Mouse (Mus musculus): ENCODE data around the gene Foxi2.

The Foxi2 gene

DNA sequence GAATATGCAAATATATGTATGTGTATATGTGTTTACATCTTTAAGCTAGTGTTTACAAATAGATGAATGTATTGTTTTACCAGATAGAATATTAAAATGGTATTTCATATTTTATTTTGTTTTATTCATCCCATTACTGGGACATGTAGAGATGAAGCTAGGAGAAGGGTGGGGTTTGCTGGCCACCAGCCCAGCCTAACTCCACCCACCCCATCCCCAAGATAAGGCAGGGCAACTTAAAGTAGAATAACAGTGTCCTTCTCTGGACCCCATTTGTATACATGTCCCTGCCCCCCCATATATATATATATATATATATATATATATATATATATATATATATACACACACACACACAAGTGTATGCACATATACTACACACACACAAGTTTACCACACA is 14.9 kb upstream of the Foxi2 start:
- H3K4me1 ChIP-seq (replicated peaks; ENCODE audit: low read depth, low read length): no peaks in the 10 kb centered on the region; the same call in 1 of the 2 replicates
- H3K4me3 ChIP-seq (replicated peaks; ENCODE audit: low read length): no peak overlapping the region
- H3K27me3 ChIP-seq (ENCODE audit: insufficient read depth, low read length): peaks cover 12% of the 10 kb centered on the region; the same call in 1 of the 2 replicates
- H3K36me3 ChIP-seq (ENCODE audit: insufficient read depth, low read length): no peaks in the 10 kb centered on the region
- TF ChIP-seq CTCF (conservative IDR thresholded peaks at IDR 0.05; ENCODE audit: low read length) (no peak), NANOG (IDR thresholded peaks at IDR 0.05; ENCODE audit: borderline replicate concordance, low read length) (no peak), POU5F1 (IDR thresholded peaks at IDR 0.05; ENCODE audit: borderline replicate concordance, low read length) (no peak)
- H3K9me3 ChIP-seq (ENCODE audit: low read length): no peaks in the 10 kb centered on the region

DNA sequence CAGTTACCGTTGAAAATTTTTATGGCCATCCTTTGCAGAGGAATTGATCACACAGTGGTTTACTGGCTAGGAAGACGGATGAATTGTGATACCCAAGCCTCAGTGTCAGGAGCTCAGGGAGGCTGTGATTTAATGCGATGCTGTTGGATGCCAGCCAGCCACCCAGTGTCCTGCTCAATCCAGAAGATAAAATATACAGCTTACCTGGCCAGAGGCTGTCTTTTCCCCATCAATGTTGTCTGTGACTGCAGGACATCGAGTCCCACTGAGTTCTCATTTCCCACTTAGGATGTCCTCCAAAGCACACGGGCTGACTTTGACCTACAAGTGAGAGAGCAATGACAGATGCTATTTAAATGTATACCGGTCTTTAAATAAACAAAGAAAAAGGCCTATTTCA is 13.0 kb upstream of the Foxi2 start:
- H3K4me3 ChIP-seq (replicated peaks; ENCODE audit: low read length): no peak overlapping the region
- TF ChIP-seq POU5F1 (IDR thresholded peaks at IDR 0.05; ENCODE audit: borderline replicate concordance, low read length): no peak
- H3K36me3 ChIP-seq (ENCODE audit: insufficient read depth, low read length): no peaks in the 10 kb centered on the region

DNA sequence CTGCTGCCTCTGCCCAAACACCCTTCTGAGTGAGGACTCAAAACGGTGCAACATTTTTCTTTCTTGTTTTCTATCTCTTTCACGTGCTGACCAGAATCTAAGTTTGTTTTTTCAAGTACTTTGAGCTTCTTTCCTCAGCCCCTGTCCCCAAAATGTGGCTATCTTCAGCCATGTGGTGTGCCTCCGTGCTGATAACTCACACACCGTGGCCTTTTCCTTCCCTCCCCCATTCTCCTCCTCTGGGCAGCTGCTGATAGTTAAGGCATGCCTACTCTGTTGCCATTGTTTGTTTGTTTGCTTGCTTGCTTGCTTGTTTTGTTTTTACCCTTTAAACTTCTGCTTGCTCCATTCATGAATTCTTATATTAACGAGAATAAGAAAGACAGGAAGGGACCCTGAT is 12.2 kb upstream of the Foxi2 start:
- peaks cover 27% of the 10 kb centered on the region for H3K27me3 ChIP-seq (ENCODE audit: insufficient read depth, low read length)
- H3K4me1 ChIP-seq (replicated peaks; ENCODE audit: low read depth, low read length): no peaks in the 10 kb centered on the region; the same call in 1 of the 2 replicates
- H3K36me3 ChIP-seq (ENCODE audit: insufficient read depth, low read length): no peaks in the 10 kb centered on the region
- H3K9me3 ChIP-seq (ENCODE audit: low read length): no peaks in the 10 kb centered on the region
- TF ChIP-seq CTCF (conservative IDR thresholded peaks at IDR 0.05; ENCODE audit: low read length) (no peak), POU5F1 (IDR thresholded peaks at IDR 0.05; ENCODE audit: borderline replicate concordance, low read length) (no peak), NANOG (IDR thresholded peaks at IDR 0.05; ENCODE audit: borderline replicate concordance, low read length) (no peak)
- no peak overlapping the region for H3K4me3 ChIP-seq (replicated peaks; ENCODE audit: low read length)

More for the DNA sequence above, 13.0 kb upstream of the Foxi2 start:
- no peaks in the 10 kb centered on the region for H3K9me3 ChIP-seq (ENCODE audit: low read length)
- H3K27me3 ChIP-seq (ENCODE audit: insufficient read depth, low read length): peaks cover 19% of the 10 kb centered on the region
- no peaks in the 10 kb centered on the region; the same call in 1 of the 2 replicates for H3K4me1 ChIP-seq (replicated peaks; ENCODE audit: low read depth, low read length)

DNA sequence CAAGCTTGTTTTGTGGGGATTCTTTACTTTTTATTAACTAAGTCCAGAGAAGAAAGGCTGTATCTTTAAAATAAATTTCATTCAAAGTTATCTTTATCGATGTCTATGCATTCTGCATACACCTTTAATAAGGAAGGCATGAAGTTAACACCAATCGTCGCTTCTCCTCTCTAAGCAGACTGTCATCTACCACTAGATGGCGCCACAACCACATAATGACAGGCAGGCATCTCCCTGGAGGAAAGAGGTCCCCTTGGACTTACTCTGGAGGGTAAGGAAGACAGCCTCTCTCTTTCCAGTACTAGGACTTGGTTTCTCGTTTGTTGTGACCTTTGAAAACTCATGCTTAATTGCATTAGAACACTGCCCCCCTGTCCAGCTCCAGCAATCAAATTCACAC is 6.7 kb upstream of the Foxi2 start:
- TF ChIP-seq CTCF (conservative IDR thresholded peaks at IDR 0.05; ENCODE audit: low read length) (peak; percentile 62), NANOG (IDR thresholded peaks at IDR 0.05; ENCODE audit: borderline replicate concordance, low read length) (no peak)
- Histone ChIP-seq H3K27me3 (ENCODE audit: insufficient read depth, low read length) (peaks cover 38% of the 10 kb centered on the region), H3K9me3 (ENCODE audit: low read length) (no peaks in the 10 kb centered on the region), H3K4me3 (replicated peaks; ENCODE audit: low read length) (no peak overlapping the region), H3K36me3 (ENCODE audit: insufficient read depth, low read length) (no peaks in the 10 kb centered on the region), H3K4me1 (replicated peaks; ENCODE audit: low read depth, low read length) (no peaks in the 10 kb centered on the region)

DNA sequence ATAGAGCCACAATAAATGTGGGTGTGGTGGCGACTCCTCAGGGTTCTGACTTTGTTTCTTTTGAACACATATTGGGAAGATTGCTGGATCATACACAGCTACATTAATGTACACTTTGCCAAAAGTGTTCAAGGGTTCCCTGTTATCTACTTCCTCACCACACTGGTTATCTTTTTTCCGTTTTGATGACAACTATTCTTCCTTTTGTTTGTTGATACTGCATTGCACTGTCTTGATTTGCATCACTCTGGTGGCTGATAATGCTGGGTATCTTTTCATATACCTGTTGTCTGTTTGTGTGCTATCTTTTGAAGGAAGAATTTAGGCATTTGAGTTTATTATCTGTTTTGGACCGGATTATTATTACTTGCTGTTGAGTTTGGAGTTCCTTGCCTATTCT is 3.3 kb upstream of the Foxi2 start:
- no peak overlapping the region for H3K4me3 ChIP-seq (replicated peaks; ENCODE audit: low read length)
- peaks cover 15% of the 10 kb centered on the region for H3K4me1 ChIP-seq (replicated peaks; ENCODE audit: low read depth, low read length)
- TF ChIP-seq POU5F1 (IDR thresholded peaks at IDR 0.05; ENCODE audit: borderline replicate concordance, low read length): no peak
- TF ChIP-seq CTCF (conservative IDR thresholded peaks at IDR 0.05; ENCODE audit: low read length): no peak
- no peak for TF ChIP-seq NANOG (IDR thresholded peaks at IDR 0.05; ENCODE audit: borderline replicate concordance, low read length)
- H3K9me3 ChIP-seq (ENCODE audit: low read length): no peaks in the 10 kb centered on the region
- H3K36me3 ChIP-seq (ENCODE audit: insufficient read depth, low read length): no peaks in the 10 kb centered on the region
- peaks cover 60% of the 10 kb centered on the region for H3K27me3 ChIP-seq (ENCODE audit: insufficient read depth, low read length)

DNA sequence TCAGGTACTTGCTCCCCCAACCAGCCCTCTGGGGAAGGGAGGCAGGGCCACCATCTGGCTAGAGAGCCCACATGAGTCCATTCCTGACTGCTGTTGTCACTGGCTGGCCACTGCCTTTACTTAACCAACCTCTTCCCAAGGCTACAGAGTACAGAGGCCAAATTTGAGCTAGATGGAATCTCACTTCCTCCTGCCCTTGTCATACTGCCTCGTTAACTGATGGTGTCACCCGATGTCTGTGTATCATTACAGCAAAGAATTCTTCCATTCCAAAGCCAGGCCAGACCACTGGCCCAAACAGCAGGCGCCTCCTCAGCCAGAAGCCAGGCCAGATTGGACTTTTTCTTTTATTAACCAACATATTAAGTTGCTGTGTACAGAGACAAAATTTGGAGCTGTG is 1.6 kb upstream of the Foxi2 start:
- Histone ChIP-seq H3K9me3 (ENCODE audit: low read length) (no peaks in the 10 kb centered on the region), H3K27me3 (ENCODE audit: insufficient read depth, low read length) (peaks cover 60% of the 10 kb centered on the region), H3K4me3 (replicated peaks; ENCODE audit: low read length) (no peak overlapping the region), H3K4me1 (replicated peaks; ENCODE audit: low read depth, low read length) (peaks cover 19% of the 10 kb centered on the region), H3K36me3 (ENCODE audit: insufficient read depth, low read length) (no peaks in the 10 kb centered on the region)
- TF ChIP-seq POU5F1 (IDR thresholded peaks at IDR 0.05; ENCODE audit: borderline replicate concordance, low read length): no peak
- no peak for TF ChIP-seq NANOG (IDR thresholded peaks at IDR 0.05; ENCODE audit: borderline replicate concordance, low read length)
- TF ChIP-seq CTCF (conservative IDR thresholded peaks at IDR 0.05; ENCODE audit: low read length): no peak

DNA sequence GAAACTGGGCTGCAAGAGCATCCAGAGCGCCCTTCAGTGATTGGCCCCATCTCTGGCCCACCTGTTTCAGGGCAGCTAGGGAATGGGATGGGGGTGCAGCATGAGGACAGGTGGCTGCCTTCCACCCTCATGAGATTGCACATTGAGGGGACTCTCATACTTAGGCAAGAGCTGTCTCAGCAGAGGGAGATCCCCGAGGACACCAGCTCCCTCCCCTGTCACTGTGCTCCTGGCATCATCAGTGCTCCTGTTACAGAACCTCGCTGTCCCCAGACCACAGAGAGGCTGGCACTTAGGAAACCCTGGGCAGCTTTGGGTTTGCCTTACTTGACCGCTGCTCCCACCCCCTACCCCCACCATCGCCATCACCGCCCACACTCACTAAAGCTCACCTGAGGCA is 2.2 kb downstream of the Foxi2 start:
- TF ChIP-seq POU5F1 (IDR thresholded peaks at IDR 0.05; ENCODE audit: borderline replicate concordance, low read length): no peak
- no peak for TF ChIP-seq CTCF (conservative IDR thresholded peaks at IDR 0.05; ENCODE audit: low read length)
- TF ChIP-seq NANOG (IDR thresholded peaks at IDR 0.05; ENCODE audit: borderline replicate concordance, low read length): no peak
- H3K4me3 ChIP-seq (replicated peaks; ENCODE audit: low read length): no peak overlapping the region
- H3K36me3 ChIP-seq (ENCODE audit: insufficient read depth, low read length): no peaks in the 10 kb centered on the region
- no peaks in the 10 kb centered on the region for H3K9me3 ChIP-seq (ENCODE audit: low read length)
- H3K4me1 ChIP-seq (replicated peaks; ENCODE audit: low read depth, low read length): peaks cover 19% of the 10 kb centered on the region
- peaks cover 73% of the 10 kb centered on the region for H3K27me3 ChIP-seq (ENCODE audit: insufficient read depth, low read length)

DNA sequence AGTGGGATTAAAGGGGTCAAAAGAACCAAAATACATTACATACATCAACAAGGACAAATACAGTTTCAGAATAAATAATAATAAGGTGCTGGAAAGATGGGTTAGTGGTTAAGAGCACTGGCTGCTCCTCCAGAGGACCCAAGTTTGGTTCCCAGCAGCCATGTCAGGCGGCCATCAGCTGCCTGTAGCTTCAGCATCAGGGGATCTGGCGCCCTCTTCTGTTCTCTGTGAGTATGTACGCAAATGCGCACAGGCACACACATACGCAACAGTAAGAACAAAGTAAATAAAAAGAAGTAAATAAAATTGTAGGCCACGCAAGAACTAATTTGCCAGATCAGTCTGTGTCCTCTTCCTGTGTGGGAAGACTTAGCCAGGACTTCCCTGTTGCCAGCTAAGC is 18.7 kb downstream of the Foxi2 start:
- TF ChIP-seq NANOG (IDR thresholded peaks at IDR 0.05; ENCODE audit: borderline replicate concordance, low read length) (no peak), POU5F1 (IDR thresholded peaks at IDR 0.05; ENCODE audit: borderline replicate concordance, low read length) (no peak), CTCF (conservative IDR thresholded peaks at IDR 0.05; ENCODE audit: low read length) (peak; percentile 45)

DNA sequence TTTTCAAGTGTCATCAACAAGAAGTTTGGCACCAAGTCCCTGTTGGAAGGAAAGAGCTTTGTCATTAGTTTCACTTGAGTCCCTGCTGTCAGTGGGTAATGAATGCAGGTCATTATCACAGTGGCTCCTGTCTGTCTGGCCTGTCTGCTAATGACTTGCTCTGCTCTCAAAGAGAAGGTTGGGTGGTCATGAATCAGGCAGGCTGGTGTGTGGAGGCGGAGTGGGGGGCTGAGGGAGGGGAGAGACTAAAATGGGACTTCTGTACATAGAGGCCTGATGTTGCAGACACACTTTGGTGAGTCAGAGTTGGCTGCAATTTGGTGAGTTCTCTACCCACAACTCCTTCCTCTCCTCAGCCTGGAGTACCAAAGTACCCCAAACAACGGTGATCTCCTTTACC is 20.8 kb downstream of the Foxi2 start:
- Histone ChIP-seq H3K9me3 (ENCODE audit: low read length) (peaks cover 3% of the 10 kb centered on the region; the same call in 1 of the 2 replicates), H3K27me3 (ENCODE audit: insufficient read depth, low read length) (no peaks in the 10 kb centered on the region), H3K36me3 (ENCODE audit: insufficient read depth, low read length) (no peaks in the 10 kb centered on the region), H3K4me3 (replicated peaks; ENCODE audit: low read length) (no peak overlapping the region), H3K4me1 (replicated peaks; ENCODE audit: low read depth, low read length) (no peaks in the 10 kb centered on the region)
- TF ChIP-seq NANOG (IDR thresholded peaks at IDR 0.05; ENCODE audit: borderline replicate concordance, low read length) (no peak), POU5F1 (IDR thresholded peaks at IDR 0.05; ENCODE audit: borderline replicate concordance, low read length) (no peak), CTCF (conservative IDR thresholded peaks at IDR 0.05; ENCODE audit: low read length) (no peak)

More for the DNA sequence above, 18.7 kb downstream of the Foxi2 start:
- no peaks in the 10 kb centered on the region for H3K4me1 ChIP-seq (replicated peaks; ENCODE audit: low read depth, low read length)
- no peaks in the 10 kb centered on the region for H3K36me3 ChIP-seq (ENCODE audit: insufficient read depth, low read length)
- peaks cover 3% of the 10 kb centered on the region; the same call in 1 of the 2 replicates for H3K9me3 ChIP-seq (ENCODE audit: low read length)
- no peak overlapping the region for H3K4me3 ChIP-seq (replicated peaks; ENCODE audit: low read length)
- H3K27me3 ChIP-seq (ENCODE audit: insufficient read depth, low read length): peaks cover 4% of the 10 kb centered on the region; the same call in 1 of the 2 replicates
